Mouse (Mus musculus): ENCODE results near the gene Grin2c. TPM values are rescaled to one million over a fixed set of nuclear protein-coding genes. Genes with fewer than 3 reads are reported as not detected.

Gene Grin2c
- polyA plus RNA-seq (2014; fragmentation: Nextera tagmentation; extraction: Ambion mirVana), result 0.12 and 0.49 TPM in 2 replicates

DNA sequence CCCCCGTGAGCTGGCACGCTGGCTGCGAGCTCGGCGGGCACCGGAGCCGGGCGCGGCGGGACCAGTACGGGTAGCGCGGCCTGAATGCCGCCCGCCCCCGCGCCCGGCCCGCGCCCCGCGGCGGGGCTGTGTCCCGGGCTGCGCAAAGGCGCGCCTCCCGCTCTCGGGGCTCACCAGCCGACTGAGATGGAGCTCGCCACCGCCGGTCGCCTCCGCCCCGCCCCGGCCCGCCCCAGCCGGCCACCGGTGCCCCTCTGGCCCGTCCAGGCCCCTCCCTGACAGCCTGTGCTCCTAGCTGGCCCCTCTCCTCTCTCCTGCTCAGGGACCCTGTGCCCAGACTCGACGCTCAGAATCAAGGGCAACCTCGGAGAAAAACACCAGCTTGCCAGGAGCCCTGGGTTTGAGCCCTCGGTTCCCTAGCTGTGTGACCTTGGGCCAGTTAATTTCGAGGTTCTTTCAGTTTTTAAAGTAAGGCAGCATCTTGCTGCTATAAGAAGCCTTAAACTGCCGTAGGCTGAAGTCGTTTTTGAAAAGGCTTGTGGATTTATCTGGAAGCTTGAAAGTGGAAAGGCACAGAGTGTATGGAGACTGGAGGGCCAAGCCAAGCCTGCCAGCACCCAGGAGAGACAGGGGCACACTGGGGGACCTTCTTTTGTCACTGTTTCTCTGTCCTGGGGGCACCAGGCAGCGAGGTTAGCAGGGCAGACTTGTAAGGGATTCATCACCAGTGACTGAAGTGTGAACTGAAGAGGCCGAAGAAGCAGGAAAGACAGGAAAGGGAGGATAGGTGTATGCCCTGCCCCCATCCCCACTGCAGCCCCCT is at the start of gene Grin2c:
Gene Grin2c (minus strand): TSS at position 183 of the 823 bp plus-strand sequence.
- no peak within 1 kb of the TSS for H3K27ac ChIP-seq (replicated peaks; ENCODE audit: low read depth, low read length)
- ATAC-seq (ENCODE audit: low FRiP score, low TSS enrichment), result no peak
- H3K27me3 ChIP-seq (ENCODE audit: control insufficient read depth, insufficient read depth, low read length), result peaks cover 56% of the 10 kb centered on the region
- 5% methylated on average over 50 of the region's 50 CpGs for WGBS
- DNase-seq, result no peak
- H3K4me3 ChIP-seq (replicated peaks; ENCODE audit: low read depth, low read length), result peak within 1 kb of the TSS; percentile 27
- peaks cover 27% of the 10 kb centered on the region for H3K36me3 ChIP-seq (ENCODE audit: control insufficient read depth, insufficient read depth, low read length)
- H3K9me3 ChIP-seq (ENCODE audit: control insufficient read depth, low read length), result no peaks in the 10 kb centered on the region
- H3K4me1 ChIP-seq (ENCODE audit: control insufficient read depth, insufficient read depth, low read length), result peaks cover 21% of the 10 kb centered on the region
- H3K9ac ChIP-seq (replicated peaks; ENCODE audit: low read length), result 0 out of 2 replicates have a peak within 1 kb of the TSS, but pooled peaks have one; percentile 20
- H3K4me2 ChIP-seq (ENCODE audit: low read length), result peak within 1 kb of the TSS; percentile 52

DNA sequence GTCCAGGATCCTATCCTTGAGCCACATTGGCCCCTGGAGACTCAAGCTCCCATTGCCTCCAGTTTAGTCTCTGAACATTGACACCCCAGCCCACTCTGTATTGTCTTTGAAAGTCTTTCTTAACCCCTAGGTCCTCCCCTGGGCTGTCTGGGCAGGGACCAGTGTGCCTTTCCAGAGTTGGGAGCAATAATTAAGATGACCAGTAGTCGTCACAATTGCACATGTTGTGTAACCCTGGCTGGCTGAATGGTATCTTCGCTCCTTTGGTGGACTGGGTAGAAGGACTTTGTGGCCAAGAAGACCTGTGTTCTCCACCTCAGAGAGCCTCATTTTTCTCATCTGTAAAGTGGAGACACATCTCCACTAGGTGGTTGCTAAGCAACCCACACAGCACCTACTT is 47.2 kb upstream of the Grin2c start:
- no peaks in the 10 kb centered on the region for H3K36me3 ChIP-seq (ENCODE audit: control insufficient read depth, insufficient read depth, low read length)
- H3K9ac ChIP-seq (replicated peaks; ENCODE audit: low read length), result no peak overlapping the region
- H3K27ac ChIP-seq (replicated peaks; ENCODE audit: low read depth, low read length), result no peak overlapping the region
- WGBS, result 45% methylated on average over 2 of the region's 2 CpGs
- ATAC-seq (ENCODE audit: low FRiP score, low TSS enrichment), result no peak
- H3K9me3 ChIP-seq (ENCODE audit: control insufficient read depth, low read length), result no peaks in the 10 kb centered on the region
- no peak for DNase-seq
- H3K4me3 ChIP-seq (replicated peaks; ENCODE audit: low read depth, low read length), result no peak overlapping the region
- 0 out of 2 replicates have a peak, but pooled peaks cover 2% of the 10 kb centered on the region for H3K4me1 ChIP-seq (ENCODE audit: control insufficient read depth, insufficient read depth, low read length)
- H3K27me3 ChIP-seq (ENCODE audit: control insufficient read depth, insufficient read depth, low read length), result peaks cover 44% of the 10 kb centered on the region
- H3K4me2 ChIP-seq (ENCODE audit: low read length), result no peak overlapping the region

GRCm38 (mm10) chr11:115308781-115309180 is 41.7 kb upstream of the Grin2c start:
- 0 out of 2 replicates have a peak, but pooled peaks cover 4% of the 10 kb centered on the region for H3K4me1 ChIP-seq (ENCODE audit: control insufficient read depth, insufficient read depth, low read length)
- no peak overlapping the region for H3K4me2 ChIP-seq (ENCODE audit: low read length)
- no peaks in the 10 kb centered on the region for H3K27me3 ChIP-seq (ENCODE audit: control insufficient read depth, insufficient read depth, low read length)
- no peak overlapping the region for H3K27ac ChIP-seq (replicated peaks; ENCODE audit: low read depth, low read length)
- no peak overlapping the region for H3K4me3 ChIP-seq (replicated peaks; ENCODE audit: low read depth, low read length)
- 79% methylated on average over 1 of the region's 1 CpGs for WGBS
- H3K9me3 ChIP-seq (ENCODE audit: control insufficient read depth, low read length), result no peaks in the 10 kb centered on the region
- no peak overlapping the region for H3K9ac ChIP-seq (replicated peaks; ENCODE audit: low read length)
- DNase-seq (no peak), ATAC-seq (ENCODE audit: low FRiP score, low TSS enrichment) (no peak)
- H3K36me3 ChIP-seq (ENCODE audit: control insufficient read depth, insufficient read depth, low read length), result no peaks in the 10 kb centered on the region

DNA sequence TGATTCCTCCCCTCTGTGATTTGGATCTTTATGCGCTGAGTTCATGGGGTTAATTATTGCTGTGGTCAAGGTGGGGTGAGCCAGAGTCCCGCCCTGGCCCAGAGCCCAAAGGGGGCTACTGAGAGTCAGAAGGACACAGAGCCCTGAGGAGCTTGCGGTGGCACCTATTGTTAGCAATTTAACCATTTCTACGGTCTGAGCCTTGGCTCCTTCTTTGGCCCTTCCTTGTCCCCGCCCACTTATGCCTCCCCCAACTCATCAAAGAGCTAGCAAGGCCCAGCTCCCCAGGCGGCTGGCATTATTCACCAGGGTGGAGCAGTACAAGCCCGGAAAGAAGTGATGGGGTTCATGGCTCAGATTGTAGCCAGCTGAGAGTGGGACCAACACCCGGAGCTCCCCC is 39.8 kb upstream of the Grin2c start, which contains the start of gene Otop2:
Gene Otop2 (plus strand): TSS at position 301 of the 400 bp plus-strand sequence.
- 10% methylated on average over 8 of the region's 8 CpGs for WGBS
- ATAC-seq (ENCODE audit: low FRiP score, low TSS enrichment), result no peak
- H3K9ac ChIP-seq (replicated peaks; ENCODE audit: low read length), result no peak within 1 kb of the TSS
- no peaks in the 10 kb centered on the region for H3K36me3 ChIP-seq (ENCODE audit: control insufficient read depth, insufficient read depth, low read length)
- H3K4me3 ChIP-seq (replicated peaks; ENCODE audit: low read depth, low read length), result no peak within 1 kb of the TSS
- no peaks in the 10 kb centered on the region for H3K9me3 ChIP-seq (ENCODE audit: control insufficient read depth, low read length)
- 0 out of 2 replicates have a peak, but pooled peaks cover 4% of the 10 kb centered on the region for H3K4me1 ChIP-seq (ENCODE audit: control insufficient read depth, insufficient read depth, low read length)
- H3K27ac ChIP-seq (replicated peaks; ENCODE audit: low read depth, low read length), result no peak within 1 kb of the TSS
- H3K4me2 ChIP-seq (ENCODE audit: low read length), result no peak within 1 kb of the TSS
- H3K27me3 ChIP-seq (ENCODE audit: control insufficient read depth, insufficient read depth, low read length), result no peaks in the 10 kb centered on the region
- DNase-seq, result no peak

GRCm38 (mm10) chr11:115303167-115303566 is 36.1 kb upstream of the Grin2c start:
- DNase-seq (no peak), ATAC-seq (ENCODE audit: low FRiP score, low TSS enrichment) (no peak)
- Histone ChIP-seq H3K4me1 (ENCODE audit: control insufficient read depth, insufficient read depth, low read length) (0 out of 2 replicates have a peak, but pooled peaks cover 4% of the 10 kb centered on the region), H3K36me3 (ENCODE audit: control insufficient read depth, insufficient read depth, low read length) (no peaks in the 10 kb centered on the region), H3K4me3 (replicated peaks; ENCODE audit: low read depth, low read length) (no peak overlapping the region), H3K9ac (replicated peaks; ENCODE audit: low read length) (no peak overlapping the region), H3K27me3 (ENCODE audit: control insufficient read depth, insufficient read depth, low read length) (no peaks in the 10 kb centered on the region), H3K27ac (replicated peaks; ENCODE audit: low read depth, low read length) (no peak overlapping the region), H3K9me3 (ENCODE audit: control insufficient read depth, low read length) (no peaks in the 10 kb centered on the region), H3K4me2 (ENCODE audit: low read length) (no peak overlapping the region)
- WGBS, result 77% methylated on average over 8 of the region's 8 CpGs

DNA sequence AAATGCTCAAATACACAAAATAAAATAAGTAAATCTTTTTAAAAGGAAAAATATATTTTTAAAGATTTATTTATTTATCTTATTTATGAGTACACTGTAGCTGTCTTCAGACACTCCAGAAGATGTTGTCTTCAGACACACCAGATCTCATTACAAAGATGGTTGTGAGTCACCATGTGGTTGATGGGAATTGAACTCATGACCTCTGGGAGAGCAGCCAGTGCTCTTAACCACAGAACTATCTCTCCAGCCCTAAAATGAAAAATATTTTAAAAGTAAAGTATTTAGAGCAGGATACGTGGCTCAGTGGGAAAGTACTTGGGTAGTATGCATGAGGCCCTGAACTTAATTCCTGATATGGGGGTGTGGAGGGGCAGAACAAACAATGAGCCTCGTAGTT is 34.3 kb upstream of the Grin2c start:
- Histone ChIP-seq H3K27ac (replicated peaks; ENCODE audit: low read depth, low read length) (no peak overlapping the region), H3K9me3 (ENCODE audit: control insufficient read depth, low read length) (no peaks in the 10 kb centered on the region), H3K4me1 (ENCODE audit: control insufficient read depth, insufficient read depth, low read length) (0 out of 2 replicates have a peak, but pooled peaks cover 8% of the 10 kb centered on the region), H3K36me3 (ENCODE audit: control insufficient read depth, insufficient read depth, low read length) (no peaks in the 10 kb centered on the region), H3K9ac (replicated peaks; ENCODE audit: low read length) (no peak overlapping the region), H3K27me3 (ENCODE audit: control insufficient read depth, insufficient read depth, low read length) (no peaks in the 10 kb centered on the region; the same call in 1 of the 2 replicates), H3K4me2 (ENCODE audit: low read length) (no peak overlapping the region), H3K4me3 (replicated peaks; ENCODE audit: low read depth, low read length) (no peak overlapping the region)
- DNase-seq (no peak), ATAC-seq (ENCODE audit: low FRiP score, low TSS enrichment) (no peak)
- 84% methylated on average over 2 of the region's 2 CpGs for WGBS

DNA sequence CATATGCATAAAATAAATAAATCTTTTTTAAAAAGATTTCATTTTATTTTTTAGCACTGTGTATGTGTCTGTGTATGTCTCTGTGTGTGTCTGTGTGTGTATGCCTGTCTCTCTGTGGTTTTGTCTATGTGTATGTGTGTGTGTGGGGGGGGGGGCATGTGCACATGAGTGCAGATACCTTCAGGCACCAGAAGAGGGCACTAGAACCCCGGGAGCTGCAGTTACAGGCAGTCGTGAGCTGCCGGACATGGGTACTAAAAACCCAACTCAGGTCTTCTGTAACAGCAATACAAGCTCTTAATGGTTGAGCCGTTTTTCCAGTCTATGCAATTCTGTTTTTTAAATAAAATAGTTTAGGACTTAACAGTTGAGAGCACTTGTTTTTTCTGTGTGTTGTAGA is 33.7 kb upstream of the Grin2c start:
- 86% methylated on average over 4 of the region's 4 CpGs for WGBS
- H3K4me2 ChIP-seq (ENCODE audit: low read length), result no peak overlapping the region
- no peak for ATAC-seq (ENCODE audit: low FRiP score, low TSS enrichment)

GRCm38 (mm10) chr11:115298160-115298559 is 31.1 kb upstream of the Grin2c start:
- H3K36me3 ChIP-seq (ENCODE audit: control insufficient read depth, insufficient read depth, low read length), result no peaks in the 10 kb centered on the region
- H3K4me2 ChIP-seq (ENCODE audit: low read length), result no peak overlapping the region
- H3K27ac ChIP-seq (replicated peaks; ENCODE audit: low read depth, low read length), result no peak overlapping the region
- WGBS, result 62% methylated on average over 8 of the region's 8 CpGs
- H3K27me3 ChIP-seq (ENCODE audit: control insufficient read depth, insufficient read depth, low read length), result no peaks in the 10 kb centered on the region; the same call in 1 of the 2 replicates
- H3K4me1 ChIP-seq (ENCODE audit: control insufficient read depth, insufficient read depth, low read length), result 0 out of 2 replicates have a peak, but pooled peaks cover 8% of the 10 kb centered on the region
- DNase-seq, result no peak
- no peak for ATAC-seq (ENCODE audit: low FRiP score, low TSS enrichment)
- H3K4me3 ChIP-seq (replicated peaks; ENCODE audit: low read depth, low read length), result no peak overlapping the region
- no peak overlapping the region for H3K9ac ChIP-seq (replicated peaks; ENCODE audit: low read length)
- no peaks in the 10 kb centered on the region for H3K9me3 ChIP-seq (ENCODE audit: control insufficient read depth, low read length)

More for the DNA sequence above, 33.7 kb upstream of the Grin2c start:
- H3K27me3 ChIP-seq (ENCODE audit: control insufficient read depth, insufficient read depth, low read length), result no peaks in the 10 kb centered on the region; the same call in 1 of the 2 replicates
- no peak overlapping the region for H3K4me3 ChIP-seq (replicated peaks; ENCODE audit: low read depth, low read length)
- no peaks in the 10 kb centered on the region for H3K9me3 ChIP-seq (ENCODE audit: control insufficient read depth, low read length)
- no peaks in the 10 kb centered on the region for H3K36me3 ChIP-seq (ENCODE audit: control insufficient read depth, insufficient read depth, low read length)
- H3K27ac ChIP-seq (replicated peaks; ENCODE audit: low read depth, low read length), result no peak overlapping the region
- no peak for DNase-seq
- H3K4me1 ChIP-seq (ENCODE audit: control insufficient read depth, insufficient read depth, low read length), result 0 out of 2 replicates have a peak, but pooled peaks cover 8% of the 10 kb centered on the region
- no peak overlapping the region for H3K9ac ChIP-seq (replicated peaks; ENCODE audit: low read length)
